Mouse (Mus musculus) adrenal gland, postnatal 36 days (tissue): ENCODE measurements around the gene Apc2. TPM values are rescaled to one million over a fixed set of nuclear protein-coding genes. Genes with fewer than 3 reads are reported as not detected.

Source experiments
- DNase-seq, 2 experiments: peaks; one replicate each; pipeline ENCODE4 v3.0.0; 2021; ENCODE audit warnings: mixed read lengths in 1 of 2
- total RNA-seq, 2 experiments: library from RNA; stranded (reverse); gene quantifications; 2 replicates each; pipeline ENCODE4 v1.2.3; 2021

The Apc2 gene
- total RNA-seq, 2 experiments from 2014 or later, result 0.70 to 1.5 TPM

GRCm38 (mm10) chr10:80262776-80263365 lies 32.9 kb upstream of the Apc2 start:
- no peak for DNase-seq

GRCm38 (mm10) chr10:80264341-80265148 lies 31.2 kb upstream of the Apc2 start:
- DNase-seq, result peak; percentile 99 to 100

- DNase-seq, result no peak
Observed at GRCm38 (mm10) chr10:80265149-80265486, 30.7 kb upstream of the Apc2 start.

- DNase-seq, result no peak
Observed at GRCm38 (mm10) chr10:80270099-80270498, 25.7 kb upstream of the Apc2 start.

- DNase-seq, result peak; percentile 75
Observed at GRCm38 (mm10) chr10:80270734-80271181, 25.0 kb upstream of the Apc2 start.

- DNase-seq, result no peak
Observed at GRCm38 (mm10) chr10:80271186-80271843, 24.5 kb upstream of the Apc2 start.

- no peak for DNase-seq
Observed at GRCm38 (mm10) chr10:80271870-80272585, 23.7 kb upstream of the Apc2 start.

GRCm38 (mm10) chr10:80273847-80274246 lies 21.9 kb upstream of the Apc2 start:
- DNase-seq, result no peak

- peak in 1 of 2 experiments; percentile 36 for DNase-seq
Observed at GRCm38 (mm10) chr10:80276238-80276637, 19.5 kb upstream of the Apc2 start.

GRCm38 (mm10) chr10:80278390-80278789 lies 17.4 kb upstream of the Apc2 start:
- DNase-seq, result no peak

GRCm38 (mm10) chr10:80279273-80279672 lies 16.5 kb upstream of the Apc2 start:
- DNase-seq, result no peak

- peak; percentile 70 to 73 for DNase-seq
Observed at GRCm38 (mm10) chr10:80281304-80281703, 14.5 kb upstream of the Apc2 start.

GRCm38 (mm10) chr10:80281921-80282371 lies 13.8 kb upstream of the Apc2 start:
- DNase-seq, result peak; percentile 53 to 81

GRCm38 (mm10) chr10:80282481-80283441 lies 13.0 kb upstream of the Apc2 start:
- DNase-seq, result no peak

GRCm38 (mm10) chr10:80285222-80286070 lies 10.3 kb upstream of the Apc2 start:
- peak; percentile 75 to 79 for DNase-seq

- DNase-seq, result no peak
Observed at GRCm38 (mm10) chr10:80288097-80288496, 7.7 kb upstream of the Apc2 start.

GRCm38 (mm10) chr10:80288657-80289056 lies 7.1 kb upstream of the Apc2 start:
- no peak for DNase-seq

GRCm38 (mm10) chr10:80292251-80293146 lies 3.3 kb upstream of the Apc2 start, which contains the start of gene Rps15:
Gene Rps15 (plus strand): TSS chr10:80292453.
- DNase-seq, result peak; percentile 96 to 98

GRCm38 (mm10) chr10:80293325-80293724 lies 2.5 kb upstream of the Apc2 start:
- no peak for DNase-seq
